Mouse (Mus musculus) CD4-positive, CD25-positive, alpha-beta regulatory T cell, adult 2 months (primary cell): ENCODE data around the gene Ccdc162.

Experiments used
- DNase-seq: peaks from one replicate; pipeline ENCODE4 v3.0.0-alpha.2; 2012; ENCODE audit warnings: low read depth, low spot score

Gene Ccdc162

DNA sequence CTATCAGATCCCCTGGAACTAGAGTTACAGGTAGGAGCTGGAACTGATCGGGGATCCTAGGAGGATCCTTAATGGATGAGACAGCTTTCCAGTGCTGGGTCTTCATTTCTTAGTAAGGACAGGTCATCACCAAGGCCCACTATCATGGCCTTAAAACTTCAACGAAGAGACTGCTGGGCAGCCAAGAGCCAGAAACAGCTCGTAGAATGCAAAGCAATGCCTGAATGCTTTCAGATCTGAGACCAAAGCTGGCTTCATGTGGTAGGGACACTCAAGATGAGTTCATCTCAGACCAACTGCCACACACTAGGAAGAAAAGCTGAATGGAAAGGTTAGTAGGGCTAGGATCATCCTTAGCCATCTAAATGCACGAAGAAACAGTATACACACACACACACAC is 177.4 kb downstream of the Ccdc162 start:
- DNase-seq, result no peak

DNA sequence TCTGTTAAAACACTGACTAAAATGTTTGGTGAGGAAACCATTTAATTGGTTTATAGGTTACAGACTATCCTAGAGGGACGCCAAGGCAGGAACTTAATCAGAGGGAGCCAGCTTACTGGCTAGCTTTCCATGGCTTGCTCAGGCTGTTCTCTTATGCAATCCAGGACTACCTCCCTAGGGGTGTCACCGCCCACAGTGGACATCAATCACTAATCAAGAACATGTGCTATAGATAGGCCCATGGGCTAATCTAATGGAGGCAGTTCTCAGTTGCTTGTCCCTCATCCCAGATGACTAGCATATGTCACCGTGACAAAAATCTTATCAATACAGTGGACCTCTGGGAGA is 178.5 kb downstream of the Ccdc162 start:
- no peak for DNase-seq

DNA sequence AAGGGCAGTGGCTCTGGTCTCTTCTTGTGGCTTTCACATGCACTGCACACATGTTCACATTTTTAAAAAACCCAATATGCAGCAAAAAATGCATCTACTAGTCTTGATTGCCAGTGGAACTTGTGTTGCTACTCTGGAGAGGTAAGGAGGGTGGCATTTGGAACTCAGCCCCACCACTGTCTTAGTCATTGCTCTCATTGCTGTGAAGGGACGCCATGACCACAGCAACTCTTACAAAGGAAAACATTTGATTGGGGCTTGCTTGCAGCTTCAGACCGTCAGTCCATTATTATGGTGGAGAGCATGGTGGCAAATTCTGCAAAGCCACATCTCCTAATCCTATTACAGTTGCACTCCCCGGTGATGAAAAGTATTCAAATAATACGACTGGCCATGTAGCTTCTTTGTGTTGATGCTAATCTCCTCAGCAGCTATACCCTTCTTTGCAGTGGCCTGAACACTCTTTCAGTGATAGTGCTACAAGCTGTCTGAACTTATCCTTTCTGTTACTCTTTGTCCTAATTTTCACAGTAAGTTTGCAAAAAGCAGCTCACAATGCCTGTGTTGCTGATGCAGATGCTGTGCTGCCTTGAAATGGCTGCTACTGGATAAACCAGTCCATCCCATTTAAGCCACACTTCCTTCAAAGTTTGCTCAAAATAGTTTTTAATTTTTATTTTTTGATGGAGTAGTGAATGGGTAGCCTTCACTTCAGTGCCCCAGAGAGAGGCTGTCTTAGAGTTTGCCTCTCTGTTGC is 179.0 kb downstream of the Ccdc162 start:
- DNase-seq, result no peak

DNA sequence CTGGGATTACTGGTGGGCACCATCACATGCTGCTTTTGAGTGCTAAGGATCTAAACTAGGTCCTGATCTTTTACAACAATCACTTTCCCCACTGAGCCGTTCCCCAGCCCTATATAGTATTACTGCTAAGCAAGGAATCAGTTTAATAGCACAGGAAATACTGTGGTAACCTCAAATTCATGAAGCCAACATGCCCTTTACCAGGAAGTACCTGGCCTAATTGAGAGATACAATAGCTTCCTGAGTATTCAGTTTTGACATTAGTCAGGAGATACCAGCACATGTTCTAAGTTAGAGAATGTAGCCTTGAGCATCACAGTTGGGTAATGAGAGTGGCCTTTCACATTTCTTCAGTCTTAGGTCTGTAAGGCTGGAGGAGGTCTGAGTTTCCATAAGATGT is 179.7 kb downstream of the Ccdc162 start:
- peak; percentile 22 for DNase-seq

DNA sequence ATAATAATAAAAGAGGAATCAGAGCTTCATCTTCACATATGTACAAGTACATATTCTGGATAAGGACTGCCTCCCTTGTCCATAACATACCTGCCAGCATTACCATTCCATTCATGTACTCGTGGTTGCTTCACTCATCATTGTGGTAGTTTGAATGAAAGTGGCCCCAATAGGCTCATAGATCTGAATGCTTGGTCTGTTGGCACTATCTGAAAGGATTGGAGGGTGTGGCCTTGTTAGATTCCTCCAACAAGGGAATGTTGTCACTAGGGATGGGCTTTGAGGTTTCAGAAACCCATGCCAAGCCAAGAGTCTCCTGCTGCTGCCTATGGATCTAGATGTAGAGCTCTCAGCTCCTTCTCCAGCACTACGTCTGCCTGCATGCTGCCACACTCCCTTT is 180.4 kb downstream of the Ccdc162 start:
- no peak for DNase-seq

DNA sequence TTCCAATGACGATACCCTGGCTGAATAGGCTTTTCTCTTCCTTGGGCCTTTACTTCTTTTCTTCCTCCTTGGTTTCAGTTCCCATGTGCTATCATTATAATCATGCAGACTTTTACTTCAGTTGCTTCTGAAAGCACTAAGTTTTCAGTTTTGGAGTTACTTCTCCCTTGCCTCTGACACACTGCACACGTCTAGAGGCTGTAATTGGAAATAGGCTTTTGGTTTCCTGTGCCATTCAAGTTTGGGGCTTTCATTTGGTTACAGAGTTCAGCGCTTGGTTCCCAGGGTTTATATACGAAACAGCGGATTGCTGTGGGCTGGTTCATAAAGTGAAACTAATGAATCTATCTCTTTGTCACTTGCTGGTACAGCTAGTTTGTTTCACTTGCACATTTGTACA is 186.5 kb downstream of the Ccdc162 start:
- DNase-seq, result peak; percentile 61

DNA sequence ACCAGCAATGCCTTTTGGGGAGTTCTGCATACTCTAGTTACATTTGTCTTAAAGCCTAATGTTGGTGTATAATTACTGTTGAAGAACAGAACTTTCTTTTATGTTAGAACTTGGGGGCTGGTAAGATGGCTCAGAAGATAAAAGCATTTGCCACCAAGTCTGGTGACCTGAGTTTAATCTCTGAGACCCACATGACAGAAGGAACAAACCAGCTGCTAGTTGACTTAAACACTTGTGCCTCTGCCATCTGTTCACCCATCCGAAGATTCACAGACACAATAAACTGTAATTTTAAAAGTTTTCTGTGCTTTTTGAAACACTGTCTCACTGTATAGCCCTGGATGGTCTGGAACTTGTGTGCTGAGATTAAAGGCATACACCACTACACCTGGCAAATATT is 190.7 kb downstream of the Ccdc162 start:
- DNase-seq, result no peak

DNA sequence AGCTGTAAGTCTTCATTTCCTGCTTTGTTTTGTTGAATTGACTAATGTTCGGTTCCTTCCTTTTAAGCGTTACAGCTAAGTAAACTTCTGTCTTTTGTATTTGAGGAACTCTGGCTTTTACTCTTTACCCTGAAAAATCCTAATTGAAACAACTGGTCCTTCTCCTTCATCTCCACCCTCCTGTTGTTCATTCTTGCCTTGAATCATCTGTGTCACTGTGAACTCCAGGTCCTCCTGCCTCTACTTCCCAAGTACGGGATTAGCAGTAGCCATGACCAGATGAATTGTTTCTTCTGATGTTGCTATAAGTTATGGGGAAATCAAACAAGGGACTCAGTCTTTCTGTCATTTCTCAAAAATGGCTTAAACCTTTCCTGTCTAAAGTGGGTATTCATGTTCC is 193.0 kb downstream of the Ccdc162 start:
- no peak for DNase-seq

DNA sequence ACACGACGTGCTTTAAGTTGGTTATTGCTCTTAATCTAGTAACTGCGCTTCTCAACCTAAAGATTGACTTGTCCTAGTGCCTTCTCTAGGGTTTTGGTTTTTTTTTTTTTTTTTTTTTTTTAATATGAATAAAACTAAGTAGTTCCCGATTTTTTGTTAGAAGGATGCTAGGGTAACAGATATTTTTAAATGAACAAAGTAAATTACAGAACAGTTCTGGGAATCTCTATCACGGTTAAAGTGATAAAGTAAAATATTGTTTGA is 196.1 kb downstream of the Ccdc162 start:
- DNase-seq, result no peak

DNA sequence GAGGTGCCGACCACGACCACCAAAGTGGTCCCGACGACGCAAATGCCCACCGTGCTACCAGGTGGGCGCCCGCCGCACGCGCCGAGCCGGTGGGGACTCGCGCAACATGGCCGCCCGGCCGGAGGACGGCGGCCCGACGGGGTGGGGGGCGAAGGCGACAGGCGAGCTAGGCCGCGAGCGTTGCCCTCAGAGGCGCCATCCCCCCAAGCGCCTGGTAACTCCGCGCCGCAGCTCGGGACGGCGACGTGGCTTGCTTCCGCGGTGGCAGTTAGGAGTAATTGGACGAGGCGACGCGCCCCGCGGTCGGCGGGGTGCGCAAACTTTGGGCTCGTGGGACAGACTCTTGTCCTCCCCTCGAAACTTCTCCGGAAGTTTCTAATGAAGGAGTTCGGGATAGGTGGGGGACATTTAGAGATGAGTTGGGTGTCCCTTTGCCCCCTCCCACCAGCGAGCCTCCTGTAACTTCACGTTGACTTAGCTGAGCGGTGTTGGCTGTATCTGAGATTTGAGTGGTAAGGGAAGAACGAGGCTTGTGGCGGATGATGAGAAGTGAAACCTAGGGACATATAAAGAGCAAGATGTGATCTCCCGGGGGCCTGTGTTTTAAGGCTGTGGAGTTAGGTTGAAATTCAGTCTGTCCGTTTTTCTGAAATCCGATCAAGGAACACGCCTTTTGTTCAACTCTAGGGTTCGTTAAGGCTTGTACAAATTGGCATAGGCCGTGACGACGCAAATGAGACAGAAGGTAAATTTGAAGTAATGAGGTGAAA is 196.6 kb downstream of the Ccdc162 start:
- peak; percentile 78 for DNase-seq

DNA sequence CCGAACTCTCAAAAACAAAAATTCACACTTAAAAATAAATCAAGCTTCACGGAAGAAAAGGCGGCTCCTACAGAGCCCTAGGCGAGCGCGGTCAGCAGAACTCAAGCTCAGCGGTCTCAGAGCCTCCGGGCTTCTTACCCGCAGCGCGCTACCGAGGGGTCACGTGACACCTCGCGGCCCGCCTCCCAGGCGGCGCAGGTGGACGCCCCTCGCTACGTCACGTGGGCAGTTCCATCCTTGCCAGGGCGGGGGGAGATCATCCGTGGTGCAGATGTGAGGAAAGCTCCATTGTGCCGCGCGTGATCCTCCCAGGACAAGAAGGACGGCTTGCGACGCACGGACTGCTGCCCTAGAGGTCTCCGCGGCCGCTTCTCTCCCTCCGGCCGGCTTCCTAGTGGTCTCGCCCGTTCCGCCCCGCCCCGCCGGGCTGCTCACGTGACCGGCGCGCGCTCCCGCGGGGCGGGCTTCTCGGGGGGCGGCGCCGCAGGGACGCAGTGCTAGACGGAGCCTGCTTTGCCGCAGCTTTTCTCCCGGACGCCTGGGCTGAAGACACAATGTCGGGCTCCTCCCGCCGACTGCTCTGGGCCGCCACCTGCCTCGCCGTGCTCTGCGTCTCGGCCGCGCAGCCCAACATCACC is 197.3 kb downstream of the Ccdc162 start, which contains the start of gene Cd164:
TSS of gene Cd164 (plus strand) at position 434 of the 638 bp plus-strand sequence.
- peak; percentile 96 for DNase-seq

DNA sequence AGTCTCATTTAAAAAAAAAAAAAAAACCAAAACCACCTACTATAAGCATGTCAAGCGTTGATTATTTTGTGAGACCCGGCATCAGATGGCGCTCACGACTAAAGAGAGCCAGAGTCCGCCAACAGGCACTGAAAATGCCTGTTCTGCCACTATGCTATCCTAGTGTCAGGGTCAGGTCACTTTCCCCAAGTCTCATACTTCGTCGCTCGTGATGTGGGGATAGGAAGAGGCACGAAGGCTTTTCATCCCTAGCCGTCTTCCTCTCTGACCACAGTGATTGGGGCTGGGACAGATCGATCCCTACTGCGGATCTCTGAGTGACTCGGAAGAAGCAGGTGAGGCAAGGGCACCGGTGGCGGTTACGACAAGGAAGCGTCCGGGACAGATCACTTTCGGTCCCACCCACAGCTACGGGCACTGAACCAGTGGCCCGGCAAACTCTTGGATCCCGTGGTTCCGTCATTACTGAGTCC is 197.9 kb downstream of the Ccdc162 start:
- peak; percentile 92 for DNase-seq

DNA sequence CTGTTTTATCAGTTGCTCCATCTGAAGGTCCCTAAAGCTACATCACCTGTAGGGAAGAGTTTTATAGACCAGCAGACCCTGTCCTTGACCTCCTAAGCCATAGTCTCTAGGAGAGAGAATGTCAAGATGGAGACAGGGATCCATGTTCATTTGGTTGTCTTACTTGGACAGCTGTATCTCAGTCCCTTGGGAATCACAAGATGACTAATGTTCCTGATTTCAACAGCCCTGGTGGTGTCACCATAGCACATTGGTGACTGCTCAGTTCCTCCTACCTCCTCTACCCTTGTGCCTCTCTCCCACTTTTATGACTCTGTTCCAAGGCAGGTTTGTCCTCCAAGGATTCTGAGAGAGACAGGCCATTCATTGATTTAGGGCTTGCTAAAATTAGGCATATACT is 201.5 kb downstream of the Ccdc162 start:
- DNase-seq, result no peak

DNA sequence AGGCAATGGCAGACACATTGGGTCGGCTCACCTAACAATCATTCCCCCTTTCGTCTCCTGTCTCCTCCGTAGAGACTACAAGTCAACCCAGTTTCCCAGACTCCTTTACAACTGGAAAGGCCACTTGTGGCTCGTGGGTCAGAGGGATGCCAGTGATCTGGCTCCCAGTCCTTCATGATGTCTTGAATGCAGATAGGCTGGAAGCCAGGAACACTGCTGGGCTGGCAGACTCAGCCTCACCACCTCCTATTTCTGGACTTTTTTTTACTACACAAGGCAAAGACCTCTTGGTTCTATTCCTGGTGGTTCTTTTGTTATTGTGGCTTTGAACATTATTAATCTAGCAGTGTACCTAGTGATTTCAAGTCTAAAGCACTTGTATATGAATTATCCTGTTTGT is 202.1 kb downstream of the Ccdc162 start:
- DNase-seq, result no peak

DNA sequence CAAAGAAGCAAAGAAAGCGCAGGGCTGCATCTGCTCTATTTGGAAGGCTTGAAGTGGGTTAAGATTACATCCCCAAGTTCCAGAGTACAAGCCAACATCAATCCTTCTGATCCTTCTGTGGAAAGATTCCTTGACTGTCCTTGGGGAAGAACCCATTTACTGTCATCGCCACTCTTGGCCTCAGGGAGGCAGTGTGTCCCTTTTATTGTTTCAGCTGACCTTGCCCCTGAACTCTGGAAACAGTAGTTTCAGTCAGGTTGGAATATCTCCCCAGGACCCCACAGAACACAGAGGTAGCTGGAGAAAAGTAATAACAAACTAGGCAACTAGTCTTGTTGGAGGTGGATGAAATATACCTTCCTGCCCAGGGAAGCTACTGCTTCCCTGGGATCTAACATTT is 207.3 kb downstream of the Ccdc162 start:
- DNase-seq, result peak; percentile 64

DNA sequence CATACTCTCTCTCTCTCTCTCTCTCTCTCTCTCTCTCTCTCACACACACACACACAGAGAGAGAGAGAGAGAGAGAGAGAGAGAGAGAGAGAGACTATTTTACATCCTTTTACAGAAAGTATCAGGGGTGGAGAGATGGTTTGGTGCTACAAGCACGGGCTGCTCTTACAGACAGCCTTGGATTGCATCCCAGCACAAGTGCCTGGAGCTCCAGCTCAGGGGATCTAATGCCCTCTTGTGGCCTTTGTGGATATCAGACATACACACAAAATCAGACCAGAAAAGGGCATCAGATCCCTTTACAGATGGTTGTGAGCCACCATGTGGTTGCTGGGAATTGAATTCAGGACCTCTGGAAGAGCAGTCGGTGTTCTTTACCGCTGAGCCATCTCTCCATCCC is 211.0 kb downstream of the Ccdc162 start:
- DNase-seq, result peak; percentile 85

DNA sequence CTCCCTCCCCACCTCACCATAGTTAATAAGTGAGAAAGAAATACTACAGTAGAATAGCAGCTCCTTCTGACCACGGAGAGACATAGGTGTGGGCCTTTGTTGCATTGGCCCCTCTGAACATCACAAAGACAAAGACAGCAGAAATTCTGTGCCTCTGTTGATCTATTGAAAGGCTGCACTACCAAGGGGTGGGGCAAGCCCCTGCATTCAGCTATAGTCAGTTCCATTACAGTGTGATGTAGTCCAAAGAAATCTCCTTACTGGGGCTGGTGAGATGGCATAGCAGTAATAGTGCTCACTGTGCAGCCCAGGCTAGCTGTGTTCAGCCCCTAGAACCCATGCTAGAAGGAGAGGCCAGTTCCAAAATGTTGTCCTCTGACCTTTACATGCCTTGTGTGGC is 211.4 kb downstream of the Ccdc162 start:
- DNase-seq, result no peak

DNA sequence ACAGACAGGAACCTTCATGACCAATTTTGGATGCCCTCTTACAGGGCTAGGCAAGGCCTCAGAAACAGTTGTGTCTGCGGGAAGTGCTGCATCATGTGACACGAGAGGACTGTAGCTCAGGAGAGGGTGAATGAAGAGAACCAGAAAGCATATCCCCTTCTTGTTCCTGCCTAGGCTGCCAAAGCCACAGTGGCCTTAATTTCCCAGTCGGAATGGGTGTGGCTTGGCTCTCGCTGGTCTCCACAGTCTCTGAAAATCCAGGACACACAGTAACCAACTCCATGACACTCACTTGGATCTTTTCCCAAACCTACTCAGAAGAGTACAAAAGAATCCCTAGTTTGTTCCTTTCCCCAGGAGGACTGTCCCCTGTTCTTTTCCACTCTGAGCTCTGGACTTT is 215.5 kb downstream of the Ccdc162 start:
- DNase-seq, result no peak

DNA sequence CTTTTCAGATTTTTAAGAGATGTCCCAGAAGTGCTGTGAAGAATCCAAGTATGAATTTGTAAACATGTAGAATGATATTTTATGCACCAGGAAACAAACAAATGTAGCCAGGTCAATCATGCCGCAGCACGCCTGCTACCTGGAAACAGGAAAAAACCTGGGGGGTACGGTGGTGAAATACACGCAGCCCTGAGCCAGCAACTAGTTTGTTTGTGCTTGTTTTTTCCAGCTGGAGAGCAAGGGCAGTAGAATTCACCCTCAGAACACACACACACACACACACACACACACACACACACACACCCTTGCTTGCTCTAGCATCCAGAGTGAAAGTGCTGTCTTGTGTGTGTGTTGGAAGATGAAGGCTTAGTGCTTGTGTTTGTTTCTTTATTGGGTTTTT is 225.3 kb downstream of the Ccdc162 start:
- DNase-seq, result peak; percentile 33

DNA sequence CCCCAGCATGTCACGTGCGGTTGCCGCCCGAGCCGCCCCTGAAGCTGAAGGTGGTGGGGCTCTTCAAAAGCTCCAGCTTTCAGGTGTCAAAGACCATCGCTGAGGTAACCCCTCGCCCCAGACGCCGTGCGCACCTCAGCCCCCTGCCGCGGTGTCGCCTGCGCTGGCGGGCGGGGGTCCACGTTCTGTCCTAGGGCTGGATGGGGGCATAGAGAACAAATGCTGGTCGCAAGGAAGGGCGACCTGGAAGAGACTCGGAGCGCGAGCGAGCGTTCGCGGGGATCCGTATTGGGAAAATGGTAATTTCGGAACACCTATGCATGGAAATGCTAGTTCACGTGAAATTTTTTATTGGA is 225.9 kb downstream of the Ccdc162 start:
- DNase-seq, result no peak

DNA sequence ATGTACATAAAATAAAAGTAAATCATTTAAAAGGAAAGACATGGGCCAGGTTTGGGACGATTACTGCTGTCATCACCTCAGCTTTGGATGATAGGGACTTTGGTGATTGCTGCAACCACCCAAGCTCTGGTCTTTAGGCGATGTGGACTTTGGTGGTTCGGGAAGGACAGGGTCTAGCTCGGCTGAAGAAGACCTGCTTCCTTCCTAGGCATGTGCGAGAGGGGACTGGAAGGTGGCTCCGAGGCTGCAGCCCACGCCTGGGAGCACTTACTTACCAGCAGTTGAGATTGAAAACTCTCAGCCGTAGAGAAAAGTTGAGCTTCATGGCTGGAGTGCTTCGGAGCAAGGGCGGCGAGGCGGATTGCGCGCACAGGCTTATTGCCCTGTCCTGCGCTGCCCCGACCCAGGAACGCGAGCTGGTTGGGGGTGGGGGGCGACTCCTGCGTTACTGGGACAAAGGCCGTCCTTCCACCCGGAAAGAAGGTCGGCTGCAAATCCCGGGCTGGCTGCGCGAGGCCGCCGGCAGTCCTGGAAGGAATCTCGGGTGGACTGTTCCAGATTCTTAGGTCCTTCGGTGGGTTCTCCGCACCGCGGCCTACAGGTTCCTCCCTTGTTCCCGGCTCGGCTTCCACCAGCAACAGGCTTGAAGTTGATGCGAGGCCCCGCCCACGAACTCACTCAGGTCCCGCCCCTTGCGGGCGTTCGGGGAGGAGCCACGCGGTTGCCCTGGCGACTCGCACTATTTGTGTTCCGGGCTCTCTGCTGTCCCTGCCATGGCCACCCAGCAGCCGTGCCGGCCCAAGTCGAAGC is 226.5 kb downstream of the Ccdc162 start, which contains the start of the genes Smpd2 and Ppil6:
TSS of gene Smpd2 (minus strand) at position 662 of the 810 bp plus-strand sequence.
TSS of gene Ppil6 (plus strand) at position 732 of the 810 bp plus-strand sequence.
- peak; percentile 94 for DNase-seq

DNA sequence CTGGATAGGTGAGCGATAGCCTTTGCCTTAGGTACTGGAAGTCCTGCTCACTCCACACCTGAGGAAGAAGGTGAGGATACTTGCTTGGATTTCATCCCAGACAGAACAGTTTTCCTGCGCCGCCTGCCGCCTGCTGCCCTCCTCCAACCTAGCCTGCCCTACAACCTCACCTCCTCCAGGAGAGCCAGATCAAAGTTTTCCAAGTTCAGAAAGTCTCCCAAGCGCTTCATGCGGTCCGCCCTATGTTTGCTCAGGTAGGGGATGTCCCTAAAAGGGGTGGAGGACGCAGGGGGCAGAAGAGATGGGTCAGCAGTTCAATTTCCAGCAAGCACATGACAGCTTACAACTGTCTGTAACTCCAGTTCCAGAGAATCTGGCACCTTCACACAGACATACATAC is 227.1 kb downstream of the Ccdc162 start:
- peak; percentile 24 for DNase-seq
